Mouse (Mus musculus): ENCODE data around the gene Sgms1.

GRCm38 (mm10) chr19:32304898-32305297 is 84.6 kb downstream of the Sgms1 start:
- TF ChIP-seq CTCF (conservative IDR thresholded peaks at IDR 0.05; ENCODE audit: insufficient read depth, insufficient read length, low read depth, low read length) (no peak), POLR2A (IDR thresholded peaks at IDR 0.05; ENCODE audit: low read depth, low read length) (no peak)
